Mouse (Mus musculus) left cerebral cortex, adult 11 months (tissue): ENCODE measurements around the gene Nfic.

ENCODE experiments used
- DNase-seq: peaks from one replicate; pipeline ENCODE4 v3.0.0; 2022; ENCODE audit warnings: low spot score

Nfic gene

DNA sequence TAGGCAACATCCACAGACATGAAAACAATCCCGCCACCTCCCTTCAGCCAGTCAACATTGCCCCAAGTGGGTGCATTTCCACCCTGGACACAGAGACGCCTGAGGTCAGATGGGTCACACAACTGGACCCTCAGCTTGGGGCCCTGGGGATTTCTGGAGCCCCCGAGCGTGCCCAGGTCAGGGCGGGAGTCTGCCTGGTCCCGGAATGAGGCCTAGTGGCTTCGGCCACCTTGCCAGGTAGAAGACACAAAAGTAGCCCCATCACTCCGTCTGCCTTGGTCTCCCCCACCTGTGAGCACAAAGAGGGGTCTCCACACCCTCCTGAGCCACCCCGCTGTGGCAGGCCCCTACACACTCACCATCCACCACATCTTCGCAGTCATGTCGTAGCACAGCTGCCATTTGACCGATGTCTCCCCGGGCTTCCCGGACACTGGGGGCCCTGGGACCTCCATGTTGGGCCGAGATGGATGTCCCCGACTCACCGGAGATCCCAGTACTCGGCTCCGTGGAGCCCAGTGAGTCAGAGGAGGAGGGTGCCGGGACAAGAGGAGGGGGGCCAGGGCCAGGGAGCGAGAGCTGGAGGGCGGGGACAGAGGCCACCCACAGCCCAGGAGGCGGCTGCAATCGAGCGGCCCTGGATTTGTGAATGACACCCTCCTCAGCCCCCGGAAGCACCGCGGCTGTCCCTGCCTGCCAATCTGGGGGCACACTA is at the start of gene Nfic:
Gene Nfic (minus strand): TSS at position 455 of the 715 bp plus-strand sequence.
- DNase-seq, result no peak

DNA sequence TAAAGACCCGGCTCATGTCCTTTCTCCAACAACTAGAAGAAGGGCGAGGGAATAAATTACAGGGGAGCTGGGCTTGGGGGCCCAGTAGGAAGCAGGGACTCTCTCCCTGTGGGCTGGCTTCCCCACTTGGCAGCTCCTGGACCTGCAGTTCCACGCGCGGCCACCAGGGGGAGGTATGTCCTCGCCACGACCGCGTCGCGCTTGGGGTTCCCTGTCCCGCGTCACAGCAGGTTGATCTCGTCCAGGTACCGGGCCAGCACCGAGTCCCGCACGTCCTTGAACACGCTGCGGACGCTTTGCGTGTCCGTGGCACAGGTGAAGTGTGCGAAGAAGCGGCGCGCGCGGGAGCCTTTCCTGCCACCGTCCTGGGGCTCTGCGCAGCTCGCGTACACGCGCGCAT is 47.2 kb upstream of the Nfic start:
- DNase-seq, result peak; percentile 72

- DNase-seq, result no peak
These were observed 46.4 kb upstream of the Nfic start for GRCm38 (mm10) chr10:81501863-81502262.

GRCm38 (mm10) chr10:81500032-81500431 is 44.6 kb upstream of the Nfic start, which contains the start of gene S1pr4:
TSS of gene S1pr4 (minus strand) at chr10:81500132.
- DNase-seq, result no peak

- DNase-seq, result no peak
These were observed 43.9 kb upstream of the Nfic start for GRCm38 (mm10) chr10:81499250-81499901.

GRCm38 (mm10) chr10:81498316-81499249 is 43.1 kb upstream of the Nfic start:
- no peak for DNase-seq

DNA sequence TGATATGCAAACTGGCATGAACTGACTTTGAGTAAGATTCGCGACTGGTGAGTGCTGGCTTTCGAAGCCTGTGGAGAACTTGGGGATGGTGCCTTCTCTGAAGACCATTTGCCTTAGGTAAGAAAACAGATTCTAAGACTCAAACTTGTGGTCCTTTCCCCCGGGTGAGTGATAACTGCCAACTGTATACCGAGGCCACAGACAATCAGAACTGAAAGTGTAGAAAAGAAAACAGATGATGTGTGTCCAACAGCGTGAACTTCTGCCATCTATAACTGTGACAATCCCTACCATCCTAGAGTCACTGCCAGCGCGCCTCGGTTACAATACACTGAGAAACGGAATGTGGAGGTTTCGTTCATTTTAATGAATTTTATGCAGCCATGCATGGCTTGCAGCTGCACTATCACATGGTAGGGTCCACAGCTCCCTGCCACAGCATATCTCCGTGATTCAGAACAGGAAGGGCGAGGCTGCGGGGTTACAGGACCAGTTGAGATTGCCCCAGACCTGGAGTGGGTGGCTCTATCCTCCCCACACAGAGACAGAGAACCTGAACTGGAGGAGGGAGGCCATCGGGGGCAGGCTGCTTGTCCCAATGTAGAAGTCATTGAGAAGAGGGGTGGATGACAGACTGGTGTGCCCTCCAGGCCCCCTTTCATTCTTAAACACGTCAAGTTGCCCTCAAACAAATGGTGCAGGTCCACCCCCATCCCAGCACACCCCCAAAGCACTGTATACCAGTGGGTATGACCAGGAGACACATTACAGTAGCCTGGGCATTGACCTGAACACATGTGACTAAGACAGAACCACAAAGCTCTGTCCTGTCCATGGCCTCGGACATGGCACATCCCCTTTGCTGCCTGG is 42.2 kb upstream of the Nfic start:
- no peak for DNase-seq

DNA sequence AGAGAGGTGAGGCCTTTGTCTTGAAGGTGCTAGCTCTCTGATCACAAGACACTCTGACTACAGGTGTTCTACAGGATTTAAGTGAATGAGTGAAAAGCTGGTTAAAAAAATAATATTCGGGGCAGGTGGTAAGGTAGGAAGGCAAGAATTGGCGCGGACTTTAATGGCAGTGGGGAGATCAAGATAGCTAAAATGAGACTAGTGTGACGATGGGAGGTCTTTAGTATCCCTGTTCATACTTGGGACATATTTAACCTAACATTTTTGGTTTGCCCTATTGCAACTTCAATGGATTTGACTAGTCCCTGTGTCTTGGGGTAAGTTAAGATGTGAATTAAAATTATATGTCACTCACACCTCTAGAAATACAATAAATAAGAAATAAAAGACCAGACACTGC is 41.5 kb upstream of the Nfic start:
- DNase-seq, result no peak

DNA sequence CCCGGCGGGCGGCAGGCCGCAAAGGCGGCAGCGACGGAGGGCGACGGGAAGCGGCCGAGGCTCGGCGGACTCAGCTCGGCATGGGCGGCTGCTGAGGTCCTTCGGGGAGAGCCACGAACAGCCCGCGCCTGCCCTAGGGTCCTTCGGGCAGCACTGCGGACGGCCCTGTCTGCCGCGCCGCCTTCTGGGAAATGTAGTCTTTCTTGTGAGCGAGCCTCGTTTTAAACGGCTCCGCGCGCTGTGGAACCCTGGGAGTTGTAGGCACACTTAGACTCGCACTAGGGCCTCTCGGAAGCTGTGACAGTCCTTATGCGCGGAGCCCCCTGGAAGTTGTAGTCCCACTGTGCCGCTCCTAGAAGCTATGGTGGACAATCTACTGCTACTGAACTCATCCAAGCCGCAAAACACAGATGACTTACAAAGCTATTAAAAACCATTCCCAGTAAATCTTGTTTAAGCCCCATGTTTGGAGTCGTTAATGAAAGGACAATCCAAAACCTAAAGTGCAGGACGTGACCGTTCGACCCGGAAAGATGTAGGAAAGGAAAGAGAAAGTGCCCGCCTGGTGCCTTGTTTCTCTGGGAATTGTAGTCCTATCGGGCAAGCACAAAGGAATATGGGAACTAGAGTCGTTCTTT is 40.9 kb upstream of the Nfic start, which contains the start of gene Ncln:
Gene Ncln (minus strand): TSS at position 129 of the 638 bp plus-strand sequence.
- DNase-seq, result peak; percentile 97

DNA sequence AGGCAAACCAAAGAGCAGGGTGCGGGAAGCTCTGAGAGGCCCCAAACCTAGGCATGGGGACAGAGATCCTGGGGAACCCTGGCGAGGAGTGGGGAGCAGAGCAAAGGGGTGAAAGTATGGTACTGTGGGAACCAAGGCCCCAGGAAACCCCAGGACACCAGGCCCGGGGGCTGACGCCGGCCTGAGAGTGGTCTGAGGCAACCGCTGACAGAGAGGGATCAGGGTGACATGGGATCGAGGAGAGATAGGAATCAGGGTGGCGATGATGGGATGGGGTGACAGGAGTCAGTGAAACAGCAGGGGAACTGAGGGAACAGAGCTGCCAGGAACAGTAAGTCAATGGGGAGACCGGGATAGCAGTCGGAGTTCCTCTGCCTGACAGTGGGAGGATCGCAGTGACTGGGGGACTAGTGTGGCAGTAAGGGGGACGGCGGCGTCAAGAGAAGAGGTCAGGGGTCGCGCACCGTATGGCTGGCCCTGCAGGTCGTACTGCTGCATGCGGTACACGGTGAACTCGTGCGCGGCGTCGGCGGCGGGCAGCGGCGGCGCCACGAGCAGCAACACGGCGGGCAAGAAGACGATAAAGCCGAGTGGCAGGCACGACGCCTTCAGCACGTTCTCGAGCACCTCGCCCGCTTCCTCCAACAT is 40.3 kb upstream of the Nfic start:
- no peak for DNase-seq

GRCm38 (mm10) chr10:81495151-81495550 is 39.7 kb upstream of the Nfic start:
- no peak for DNase-seq

- no peak for DNase-seq
These were observed 39.0 kb upstream of the Nfic start for GRCm38 (mm10) chr10:81494260-81495041.

- no peak for DNase-seq
These were observed 38.3 kb upstream of the Nfic start for GRCm38 (mm10) chr10:81493601-81494220.

GRCm38 (mm10) chr10:81492606-81493240 is 37.3 kb upstream of the Nfic start:
- DNase-seq, result no peak

DNA sequence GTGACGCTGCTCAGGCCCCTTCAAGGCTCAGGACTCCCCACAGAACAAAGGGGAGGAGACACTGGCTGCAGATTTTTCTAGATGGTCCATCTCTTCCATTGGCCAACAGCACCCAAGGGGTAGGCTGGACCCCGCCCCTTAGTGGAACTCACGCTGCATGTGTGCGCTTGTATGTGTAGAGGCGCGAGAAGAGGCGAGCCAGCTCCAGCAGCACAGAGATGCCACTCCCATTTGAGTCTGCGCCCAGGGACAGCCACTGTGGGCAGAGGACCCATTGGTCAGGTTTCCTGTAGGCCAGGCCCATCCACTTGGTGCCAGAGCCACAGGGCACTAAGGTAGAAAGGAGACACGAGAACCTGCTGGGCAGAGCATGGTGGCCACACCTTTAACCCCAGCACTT is 35.6 kb upstream of the Nfic start:
- DNase-seq, result no peak

DNA sequence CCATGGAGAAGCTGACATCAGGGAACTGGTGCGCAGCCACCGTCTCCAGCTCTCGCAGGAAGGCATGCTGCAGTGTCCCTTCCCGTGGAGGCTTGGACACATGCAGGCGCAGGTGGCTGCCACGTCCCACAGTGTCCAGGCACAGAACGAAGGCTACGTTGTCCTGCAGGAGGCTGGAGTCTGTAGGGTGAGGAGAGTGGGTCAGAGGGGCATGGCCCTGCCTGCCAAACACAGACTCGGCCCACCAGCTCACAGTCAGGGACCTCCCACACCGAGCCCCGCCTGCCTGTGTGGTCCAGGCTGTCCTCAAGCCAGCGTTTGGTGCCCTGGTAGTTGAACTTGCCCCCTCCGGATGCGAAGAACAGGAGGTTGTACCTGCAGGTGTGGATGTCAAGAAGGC is 34.5 kb upstream of the Nfic start:
- DNase-seq, result no peak

GRCm38 (mm10) chr10:81488081-81488480 is 32.6 kb upstream of the Nfic start:
- no peak for DNase-seq

- DNase-seq, result no peak
These were observed 31.1 kb upstream of the Nfic start for GRCm38 (mm10) chr10:81486496-81486895.
